Mouse (Mus musculus) c-Kit-positive CD71-positive TER-119-positive erythroid progenitor cells, embryonic 14.5 days (primary cell): Measurements from ENCODE around the gene Grip1.

Source experiments
- DNase-seq: peaks from one replicate; pipeline ENCODE4 v3.0.0-alpha.2; 2013; ENCODE audit warnings: low spot score

Grip1 gene

DNA sequence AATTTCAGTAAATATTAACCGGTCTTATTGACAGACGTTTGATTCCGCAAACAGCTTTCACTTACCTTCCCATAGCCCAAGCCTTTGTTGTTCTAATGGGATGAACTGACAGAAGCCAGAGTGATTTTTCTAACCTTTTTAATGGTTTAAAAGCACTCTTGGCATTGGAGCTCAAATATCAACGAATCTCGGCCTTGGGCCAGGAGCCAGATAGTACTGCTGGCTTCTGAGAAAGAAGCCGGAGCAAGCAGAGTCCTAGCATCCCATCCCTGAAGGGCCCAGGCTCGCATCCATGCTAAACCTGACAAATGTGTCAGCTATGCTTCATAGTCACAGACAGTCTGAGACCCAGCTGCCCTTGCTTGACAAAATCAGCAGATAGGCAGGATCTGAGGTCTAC is 302.6 kb downstream of the Grip1 start:
- no peak for DNase-seq

DNA sequence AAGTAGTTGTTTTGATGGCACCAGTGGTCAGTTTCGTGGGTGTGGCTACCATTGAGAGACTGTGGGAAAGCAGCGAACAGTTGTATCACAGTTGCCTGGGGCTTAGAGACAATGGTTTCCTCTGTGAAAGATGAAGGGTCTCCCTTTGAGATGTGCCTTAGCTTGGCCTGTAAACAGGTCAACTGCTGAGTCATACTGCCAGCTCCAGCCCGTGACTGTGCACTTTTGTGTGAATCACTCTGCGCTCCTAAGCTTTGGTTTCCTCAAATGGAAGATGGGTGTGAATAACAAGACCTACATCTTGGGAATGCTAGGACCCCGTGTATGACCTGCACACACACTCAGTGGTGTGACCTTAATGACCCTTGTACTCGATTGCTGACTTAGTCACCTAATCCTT is 303.6 kb downstream of the Grip1 start:
- DNase-seq = no peak

GRCm38 (mm10) chr10:119761451-119762367 is 308.1 kb downstream of the Grip1 start:
- no peak for DNase-seq

- no peak for DNase-seq
Observed at GRCm38 (mm10) chr10:119778871-119779270, 325.2 kb downstream of the Grip1 start.

- no peak for DNase-seq
Observed at GRCm38 (mm10) chr10:119779657-119780056, 326.0 kb downstream of the Grip1 start.

DNA sequence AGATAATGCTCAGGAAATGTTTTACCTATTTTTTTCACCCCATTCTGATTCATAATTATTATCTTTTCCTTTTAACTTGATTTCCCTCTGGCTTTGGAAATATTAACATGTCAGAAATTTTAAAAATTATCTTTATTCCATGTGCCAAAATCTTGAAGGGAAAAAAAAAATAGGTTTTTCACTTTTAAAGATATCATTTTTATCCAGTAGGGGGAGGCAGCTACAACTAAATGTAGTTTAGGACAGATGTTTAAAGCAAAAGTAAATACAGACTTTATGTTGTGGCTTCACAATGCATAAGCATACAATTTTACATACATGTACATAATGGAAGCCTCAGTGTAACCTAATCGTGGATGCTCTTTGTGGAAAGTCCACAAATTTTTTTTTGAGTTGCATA is 336.9 kb downstream of the Grip1 start:
- DNase-seq = no peak

- no peak for DNase-seq
Observed at GRCm38 (mm10) chr10:119802421-119802820, 348.8 kb downstream of the Grip1 start.

GRCm38 (mm10) chr10:119803633-119804422 is 350.2 kb downstream of the Grip1 start:
- DNase-seq = peak; percentile 24

GRCm38 (mm10) chr10:119804423-119804814 is 350.8 kb downstream of the Grip1 start:
- DNase-seq = no peak

DNA sequence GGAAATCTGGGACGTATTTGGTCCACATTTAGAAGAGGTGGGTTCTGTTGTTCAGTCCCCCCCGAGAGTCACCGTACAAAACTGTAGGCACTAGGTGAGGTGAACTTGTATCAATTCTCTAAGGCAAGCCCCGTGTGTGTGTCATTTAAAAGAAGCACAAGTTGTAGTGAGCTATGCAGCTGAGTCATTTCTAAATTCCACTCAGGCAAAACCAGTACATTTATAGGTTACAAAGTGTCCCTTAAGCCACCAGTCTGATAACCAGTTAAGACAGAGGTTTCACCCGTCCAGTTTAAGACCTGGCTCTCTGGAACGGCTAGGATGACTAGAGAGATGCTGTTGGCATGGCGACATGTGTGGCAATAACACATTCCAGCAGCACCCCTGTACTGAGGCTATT is 351.5 kb downstream of the Grip1 start:
- DNase-seq = no peak

- DNase-seq = no peak
Observed at GRCm38 (mm10) chr10:119806151-119806550, 352.5 kb downstream of the Grip1 start.

DNA sequence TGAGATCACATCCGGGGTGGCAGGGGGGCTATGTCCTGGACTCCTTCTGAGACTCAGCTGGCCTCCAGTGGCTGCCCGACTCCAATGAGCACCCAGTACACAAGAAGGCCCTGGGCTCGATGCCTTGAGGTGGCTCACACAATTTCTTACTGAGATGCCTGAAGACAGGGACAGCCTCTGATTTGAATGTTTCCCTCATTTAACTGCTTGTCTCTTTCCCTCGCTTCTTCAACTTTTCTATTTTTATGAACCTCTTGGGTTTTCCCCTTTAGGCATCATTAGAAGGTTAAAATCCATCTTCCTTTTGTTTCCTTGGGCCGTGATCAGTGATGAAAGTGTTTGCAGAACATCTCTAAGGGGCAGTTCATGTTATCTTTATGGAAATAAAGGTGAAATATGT is 354.8 kb downstream of the Grip1 start:
- DNase-seq = no peak

DNA sequence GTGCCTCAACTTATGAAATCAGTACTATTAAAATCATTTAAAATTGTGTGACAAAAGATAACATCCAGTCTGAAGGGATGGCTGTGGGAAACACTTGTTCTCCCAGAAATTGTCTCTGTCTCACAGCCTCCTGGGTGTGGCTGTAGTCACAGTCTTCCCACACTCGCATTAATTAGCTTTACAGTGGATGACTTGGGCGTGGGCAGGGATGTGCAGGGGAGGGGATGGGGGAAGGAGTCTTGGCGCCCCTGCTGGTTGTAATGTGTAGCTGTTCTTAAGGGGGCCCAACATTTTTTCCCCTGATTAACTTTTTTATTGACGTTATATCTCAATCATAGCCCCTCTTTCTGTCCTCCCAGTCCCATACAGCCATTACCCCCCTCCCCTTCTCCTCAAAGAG is 360.5 kb downstream of the Grip1 start:
- DNase-seq = no peak

GRCm38 (mm10) chr10:119816001-119816400 is 362.4 kb downstream of the Grip1 start:
- DNase-seq = no peak

DNA sequence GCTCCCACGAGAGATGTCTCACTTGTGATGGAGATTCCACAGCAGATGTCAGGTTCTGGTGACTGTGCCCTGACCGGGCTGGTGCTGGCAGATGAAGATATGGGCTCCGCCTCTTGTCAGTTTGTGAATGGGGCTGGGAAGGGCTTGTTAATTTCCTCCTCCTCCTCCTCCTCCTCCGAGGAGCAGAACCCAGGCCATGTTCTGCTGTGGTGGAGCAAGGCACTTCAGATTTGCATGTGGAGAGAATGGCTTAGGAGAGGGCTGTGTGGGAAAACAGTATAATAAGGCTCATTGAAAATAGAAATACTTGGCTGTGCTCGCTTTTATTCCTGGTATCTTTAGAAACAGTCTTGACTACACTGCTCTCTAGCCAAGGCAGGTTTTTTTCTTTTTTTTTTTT is 364.8 kb downstream of the Grip1 start:
- DNase-seq = no peak

- DNase-seq = no peak
Observed at GRCm38 (mm10) chr10:119819102-119819681, 365.6 kb downstream of the Grip1 start.

- no peak for DNase-seq
Observed at GRCm38 (mm10) chr10:119819740-119820139, 366.1 kb downstream of the Grip1 start.

- DNase-seq = no peak
Observed at GRCm38 (mm10) chr10:119820428-119820827, 366.8 kb downstream of the Grip1 start.

DNA sequence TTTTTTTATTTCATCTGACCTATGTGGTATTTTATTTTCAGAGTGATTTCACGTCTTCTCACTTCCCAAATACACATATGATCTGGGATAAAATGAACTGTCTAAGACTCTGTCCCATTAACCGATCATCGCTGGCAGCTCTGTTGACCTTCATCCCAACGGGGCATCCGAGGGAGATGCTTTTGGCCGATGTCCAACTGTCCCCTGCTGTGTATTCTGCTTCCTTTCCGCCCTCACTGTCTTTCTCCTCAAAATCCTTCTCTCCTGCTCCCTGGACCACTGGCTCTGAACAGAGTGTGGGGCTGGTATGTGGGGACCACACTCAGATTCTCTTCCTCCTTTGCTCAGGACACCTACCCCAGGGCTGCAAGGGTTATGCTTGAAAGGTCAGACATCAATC is 370.1 kb downstream of the Grip1 start:
- no peak for DNase-seq

DNA sequence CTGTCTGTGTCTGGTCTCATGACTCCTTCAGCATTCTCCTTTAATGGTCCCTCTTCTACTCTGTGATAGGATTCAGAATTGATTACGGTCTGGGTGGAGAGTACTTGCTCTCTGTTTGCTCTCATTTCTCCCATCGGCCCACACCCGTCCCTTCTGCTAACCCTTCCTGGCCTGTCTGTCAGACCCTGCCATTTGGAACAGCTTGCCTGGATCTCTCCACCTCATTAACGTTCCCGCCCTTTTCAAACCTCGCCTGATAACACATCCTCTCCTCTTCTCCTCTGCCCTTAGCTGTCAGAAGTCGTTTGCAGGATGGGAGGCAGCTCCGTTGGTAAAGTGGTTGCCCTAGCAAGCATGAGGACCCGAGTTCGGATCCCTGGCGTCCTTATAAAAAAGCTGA is 370.9 kb downstream of the Grip1 start:
- DNase-seq = no peak

DNA sequence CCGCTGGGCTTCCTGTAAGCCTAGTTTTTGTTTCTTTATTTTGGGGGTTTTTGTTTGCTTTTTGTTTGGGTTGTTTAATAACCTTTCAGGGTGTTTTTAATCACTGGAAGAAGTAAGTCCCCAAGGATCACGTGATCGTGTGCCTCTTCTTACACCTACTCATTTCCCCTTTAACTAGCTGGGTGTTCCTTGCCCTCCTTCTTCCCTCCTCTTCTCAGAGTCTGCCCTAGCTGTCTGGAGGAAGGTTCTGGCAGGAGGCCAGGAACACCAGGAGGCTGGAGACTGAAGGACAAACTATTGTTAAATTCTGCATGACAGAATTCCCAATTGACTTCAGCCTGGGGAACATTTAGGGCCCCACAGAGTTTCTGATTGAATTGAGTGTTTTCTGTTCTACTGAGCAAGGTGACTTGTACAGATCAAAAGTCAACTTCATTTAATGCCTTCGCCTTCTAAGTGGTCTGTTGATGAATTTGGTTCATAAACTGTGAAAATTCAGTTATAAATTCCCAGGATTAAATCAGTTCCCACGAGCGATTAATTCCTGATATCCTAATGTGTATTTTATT is 376.8 kb downstream of the Grip1 start:
- DNase-seq = no peak

DNA sequence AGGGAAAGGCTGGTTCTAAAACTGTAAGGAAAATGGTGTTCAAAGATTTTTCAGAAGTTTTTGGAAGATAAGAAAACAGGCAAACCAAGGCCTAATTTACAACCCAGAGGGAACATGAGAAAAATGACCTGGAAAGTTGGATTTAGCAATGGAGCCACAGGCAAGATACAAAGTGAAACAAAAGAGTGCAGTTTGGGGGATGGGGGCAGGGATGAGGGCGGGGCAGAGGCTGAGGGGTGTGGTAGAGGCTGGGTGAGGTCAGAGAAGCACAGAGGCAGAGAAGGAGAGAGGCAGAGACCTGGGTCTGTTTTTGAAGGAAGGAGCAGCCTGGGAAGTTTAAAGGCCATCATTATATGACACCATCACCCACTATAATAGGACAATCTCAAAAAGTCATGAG is 377.5 kb downstream of the Grip1 start:
- DNase-seq = no peak

DNA sequence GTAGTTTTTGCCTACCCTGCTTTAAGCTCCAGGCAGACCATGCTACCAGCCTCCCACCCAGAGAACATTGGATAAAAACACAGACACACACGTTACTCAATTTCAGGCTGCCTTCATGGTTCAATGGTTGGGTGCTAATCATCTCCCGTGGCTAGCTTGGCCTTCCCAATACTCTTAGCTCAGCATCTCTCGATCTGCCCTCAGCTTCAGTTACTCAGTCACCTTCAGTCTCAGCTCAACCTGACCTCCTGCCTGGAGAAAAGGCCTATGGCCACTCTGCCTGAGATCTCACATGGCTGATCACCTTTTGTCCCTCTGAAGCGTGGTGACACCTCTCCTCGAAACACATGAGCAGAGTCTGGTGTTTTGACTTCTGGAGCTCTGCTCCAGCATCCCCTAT is 379.7 kb downstream of the Grip1 start:
- no peak for DNase-seq
